Mouse (Mus musculus) spleen, adult 2 months (tissue): Measurements from ENCODE around the gene Sdf2l1.

ENCODE experiments used
- CTCF ChIP-seq: fragments of 200-500 bp; IDR thresholded peaks from 2 replicates; pipeline ENCODE4 v1.5.1; 2011; ENCODE audit warnings: mild to moderate bottlenecking, inconsistent platforms; ENCODE audit not compliant: insufficient read depth, insufficient read length, insufficient replicate concordance; ENCODE audit errors: extremely low read depth
- POLR2A ChIP-seq: fragments of 200-500 bp; IDR thresholded peaks from 2 replicates; pipeline ENCODE4 v1.6.1; 2011; ENCODE audit warnings: low read depth, low read length, inconsistent platforms

DNA sequence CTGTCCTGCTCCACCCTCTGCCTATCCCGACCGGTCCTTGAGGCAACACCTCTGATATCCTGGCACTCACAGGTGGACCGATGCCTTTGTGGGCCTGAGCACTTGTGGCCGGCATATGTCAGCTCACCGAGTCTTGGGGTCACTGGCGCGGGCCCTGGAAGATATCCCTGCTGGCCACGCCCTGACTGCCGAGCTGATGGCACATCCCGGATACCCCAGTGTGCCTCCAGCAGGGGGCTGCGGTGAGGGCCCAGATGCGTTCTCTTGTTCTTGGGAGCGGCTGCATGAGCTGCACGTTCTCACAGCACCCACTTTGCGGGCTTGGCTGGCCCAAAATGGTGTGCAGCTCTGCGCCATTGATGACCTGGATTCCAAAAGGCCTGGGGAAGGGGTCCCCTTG, 15.9 kb upstream of the Sdf2l1 start:
- no peak for TF ChIP-seq POLR2A
- TF ChIP-seq CTCF, result no peak
